Mouse (Mus musculus) lung, postnatal 0 days (tissue): ENCODE data around the gene Cacna2d1.

Experiments
- CTCF ChIP-seq: IDR thresholded peaks from 2 replicates; pipeline ENCODE4 v1.5.1; 2016; ENCODE audit warnings: antibody characterized with exemption, mild to moderate bottlenecking
- EP300 ChIP-seq: IDR thresholded peaks from 2 replicates; pipeline ENCODE4 v1.6.1; 2016; ENCODE audit warnings: antibody characterized with exemption, mild to moderate bottlenecking, control low read depth

DNA sequence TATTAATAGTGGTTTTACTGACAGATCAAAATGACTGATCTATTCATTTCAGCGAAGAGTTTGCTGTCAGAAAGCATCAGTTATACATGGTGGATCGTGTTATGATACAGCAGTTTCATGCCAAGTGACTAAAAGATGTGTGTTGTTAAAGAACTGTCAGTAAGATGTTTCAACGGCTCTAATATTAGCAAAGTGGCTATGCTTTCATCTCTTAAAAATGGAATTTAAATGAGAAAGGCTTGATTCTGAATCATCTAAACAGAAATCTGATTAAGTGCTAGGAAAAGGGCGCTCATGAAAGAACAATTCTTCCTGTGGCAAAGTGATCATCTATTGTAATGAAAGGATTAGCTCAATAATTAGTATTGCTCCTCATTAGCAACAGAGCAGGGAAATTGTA lies 287.5 kb downstream of the Cacna2d1 start:
- TF ChIP-seq CTCF (no peak), EP300 (no peak)
